Mouse (Mus musculus): Measurements from ENCODE around the gene B4galnt2. TPM values are rescaled to one million over a fixed set of nuclear protein-coding genes. Genes with fewer than 3 reads are reported as not detected.
A peak's percentile ranks its signal among the peaks of the same experiment; 100 is the strongest.

B4galnt2 gene
- total and polyA plus RNA-seq, 3 experiments, result 0.15 to 4.5 TPM; not detected in 1

DNA sequence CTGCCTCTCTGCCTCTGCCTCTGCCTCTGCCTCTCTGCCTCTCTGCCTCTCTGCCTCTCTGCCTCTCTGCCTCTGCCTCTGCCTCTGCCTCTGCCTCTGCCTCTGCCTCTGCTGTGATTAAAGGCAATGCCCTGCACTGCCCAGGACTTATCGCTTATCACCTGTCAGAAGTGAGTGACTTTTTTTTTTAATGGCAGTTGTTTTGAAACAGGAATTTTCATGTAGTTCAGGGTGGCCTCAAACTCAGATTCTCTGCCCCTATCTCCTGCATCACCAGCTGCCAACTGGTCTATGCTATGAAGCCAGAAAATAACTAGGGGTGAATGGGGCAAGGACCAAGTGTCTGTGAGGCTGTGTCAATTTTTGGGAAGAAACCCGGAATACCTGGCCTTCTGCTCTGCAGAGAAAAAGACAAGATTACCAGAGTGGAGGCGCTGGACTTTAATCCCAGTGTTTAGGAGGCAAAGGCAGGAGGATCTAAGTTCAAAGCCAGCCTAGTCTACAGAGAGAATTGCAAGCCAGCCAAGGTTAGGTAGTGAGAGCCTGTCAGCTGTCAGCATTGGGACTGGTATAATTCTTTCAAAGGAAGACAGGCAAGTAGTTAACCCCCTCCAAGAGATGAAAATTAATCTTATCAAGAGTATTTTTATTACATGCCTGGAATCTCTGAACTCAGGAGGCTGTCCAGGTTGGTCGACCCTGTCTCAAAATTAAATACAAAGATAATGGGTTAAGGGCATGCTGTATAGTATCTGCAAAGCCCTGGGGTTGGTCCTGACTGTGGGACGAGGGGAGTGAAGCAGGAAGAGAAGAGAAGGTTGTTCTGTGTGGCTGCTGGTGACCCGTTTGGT lies 88.1 kb downstream of the B4galnt2 start:
- Histone ChIP-seq H3K9ac (ENCODE audit: control insufficient read depth, low read depth, low read length, poor library complexity, severe bottlenecking) (peak overlapping the region; percentile 4; the same call in 1 of the 2 replicates), H3K4me1 (ENCODE audit: control insufficient read depth in 1 of 2, insufficient read depth in 2 of 2, low read length in 2 of 2) (peaks cover 29 to 44% of the 10 kb centered on the region in 2 experiments), H3K4me3 (ENCODE audit: control insufficient read depth in 1 of 2, insufficient read depth in 1 of 2, low read depth in 2 of 2, low read length in 2 of 2) (no peak overlapping the region)
- no peak for TF ChIP-seq ZMIZ1 (IDR thresholded peaks at IDR 0.05; ENCODE audit: low read depth, low read length)
- TF ChIP-seq UBTF (IDR thresholded peaks at IDR 0.05; ENCODE audit: borderline replicate concordance, insufficient read depth, low read depth, low read length), result no peak
- TF ChIP-seq GATA1 (IDR thresholded peaks at IDR 0.05; ENCODE audit: low read depth, low read length), result peak; percentile 53; the same call in 1 of the 2 replicates
- TF ChIP-seq TCF12 (IDR thresholded peaks at IDR 0.05; ENCODE audit: low read depth, low read length), result 0 out of 2 replicates have a peak, but pooled peaks have one; percentile 30
- no peak for TF ChIP-seq CHD2 (IDR thresholded peaks at IDR 0.05; ENCODE audit: low read length)
- TF ChIP-seq NRF1 (IDR thresholded peaks at IDR 0.05; ENCODE audit: insufficient read depth, low read depth, low read length, poor library complexity, severe bottlenecking), result no peak
- TF ChIP-seq KAT2A (conservative IDR thresholded peaks at IDR 0.05; ENCODE audit: low read depth, low read length), result no peak
- no peak for TF ChIP-seq ELF1 (IDR thresholded peaks at IDR 0.05; ENCODE audit: low read depth, low read length)
- peak; percentile 28; the same call in 1 of the 2 replicates for TF ChIP-seq ETS1 (IDR thresholded peaks at IDR 0.05; ENCODE audit: low read depth, low read length)
- no peak for TF ChIP-seq TBP (IDR thresholded peaks at IDR 0.05; ENCODE audit: low read depth, low read length)
- TF ChIP-seq RAD21 (IDR thresholded peaks at IDR 0.05; ENCODE audit: low read depth, low read length), result no peak
- no peak for TF ChIP-seq POLR2A (IDR thresholded peaks at IDR 0.05; ENCODE audit: control insufficient read depth in 1 of 2, insufficient read depth in 1 of 2, low read depth in 1 of 2, low read length in 2 of 2, poor library complexity in 1 of 2)
- no peak for TF ChIP-seq POLR2AphosphoS5 (IDR thresholded peaks at IDR 0.05; ENCODE audit: borderline replicate concordance, low read depth, low read length)
- no peak for TF ChIP-seq CHD1 (IDR thresholded peaks at IDR 0.05; ENCODE audit: low read depth, low read length)
- TF ChIP-seq MAX (IDR thresholded peaks at IDR 0.05; ENCODE audit: low read length), result no peak
- TF ChIP-seq MYB (IDR thresholded peaks at IDR 0.05; ENCODE audit: low read depth, low read length), result no peak
- no peak for TF ChIP-seq POLR2AphosphoS2 (IDR thresholded peaks at IDR 0.05; ENCODE audit: low read length)
- peak; percentile 22 to 40; a peak in 3 of 4 replicates for TF ChIP-seq EP300 (IDR thresholded peaks at IDR 0.05; ENCODE audit: low read depth in 1 of 2, low read length in 2 of 2)
- 0 out of 2 replicates have a peak, but pooled peaks have one; percentile 21 for TF ChIP-seq RCOR1 (IDR thresholded peaks at IDR 0.05; ENCODE audit: low read depth, low read length)
- TF ChIP-seq MAZ (IDR thresholded peaks at IDR 0.05; ENCODE audit: low read depth, low read length), result no peak
- no peak for TF ChIP-seq HCFC1 (IDR thresholded peaks at IDR 0.05; ENCODE audit: low read depth, low read length)
- no peak for TF ChIP-seq E2F4 (IDR thresholded peaks at IDR 0.05; ENCODE audit: borderline replicate concordance, low read depth, low read length)
- TF ChIP-seq TAL1 (IDR thresholded peaks at IDR 0.05; ENCODE audit: low read length), result no peak
- TF ChIP-seq CTCF (IDR thresholded peaks at IDR 0.05 in 2 of 3, conservative IDR thresholded peaks at IDR 0.05 in 1 of 3; ENCODE audit: control insufficient read depth in 1 of 3, insufficient read depth in 1 of 3, low read depth in 2 of 3, low read length in 3 of 3, poor library complexity in 1 of 3, severe bottlenecking in 1 of 3), result no peak
- TF ChIP-seq GABPA (IDR thresholded peaks at IDR 0.05; ENCODE audit: low read depth, low read length), result no peak
- peak; percentile 85 for TF ChIP-seq ZNF384 (IDR thresholded peaks at IDR 0.05; ENCODE audit: low read depth, low read length)
- 0 out of 2 replicates have a peak, but pooled peaks have one; percentile 20 for TF ChIP-seq MXI1 (IDR thresholded peaks at IDR 0.05; ENCODE audit: low read depth, low read length)
- TF ChIP-seq MEF2A (IDR thresholded peaks at IDR 0.05; ENCODE audit: extremely low read depth, insufficient replicate concordance, low read depth, low read length, poor library complexity, severe bottlenecking), result no peak
- no peak for TF ChIP-seq BHLHE40 (IDR thresholded peaks at IDR 0.05; ENCODE audit: borderline replicate concordance, low read depth, low read length)
- no peak for TF ChIP-seq ZC3H11A (IDR thresholded peaks at IDR 0.05; ENCODE audit: low read depth, low read length)
- TF ChIP-seq USF2 (IDR thresholded peaks at IDR 0.05; ENCODE audit: borderline replicate concordance in 1 of 2, insufficient read depth in 1 of 2, low read depth in 1 of 2, low read length in 2 of 2), result no peak
- TF ChIP-seq SIN3A (IDR thresholded peaks at IDR 0.05; ENCODE audit: low read length), result no peak; the same call in 1 of the 2 replicates
- TF ChIP-seq MAFK (IDR thresholded peaks at IDR 0.05; ENCODE audit: borderline replicate concordance, low read depth, low read length), result no peak
- no peak for TF ChIP-seq USF1 (IDR thresholded peaks at IDR 0.05; ENCODE audit: low read depth, low read length)
- no peak for TF ChIP-seq ZKSCAN1 (IDR thresholded peaks at IDR 0.05; ENCODE audit: low read depth, low read length)

More for the DNA sequence above, 88.1 kb downstream of the B4galnt2 start:
- Histone ChIP-seq H3K27ac (ENCODE audit: control insufficient read depth, low read depth, low read length) (peak overlapping the region; percentile 8), H3K79me2 (ENCODE audit: control insufficient read depth, insufficient read depth, low read length, poor library complexity) (peaks cover 5% of the 10 kb centered on the region; the same call in 1 of the 2 replicates), H3K9me3 (replicated peaks; ENCODE audit: insufficient read depth, low read length) (no peaks in the 10 kb centered on the region), H3K36me3 (ENCODE audit: control insufficient read depth in 1 of 2, insufficient read depth in 2 of 2, low read length in 2 of 2) (peaks cover 0 to 32% of the 10 kb centered on the region in 2 experiments; a peak in 2 of 4 replicates), H3K27me3 (ENCODE audit: control insufficient read depth in 1 of 2, insufficient read depth in 2 of 2, low read length in 2 of 2) (no peaks in the 10 kb centered on the region)
- DNase-seq (ENCODE audit: low read depth, low spot score), result peak; percentile 50

Measured in MEL (cell line).